Mouse (Mus musculus) spleen, adult 2 months (tissue): Measurements from ENCODE around the gene Zfp3.

Experiments
- CTCF ChIP-seq: fragments of 200-500 bp; IDR thresholded peaks from 2 replicates; pipeline ENCODE4 v1.5.1; 2011; ENCODE audit warnings: mild to moderate bottlenecking, inconsistent platforms; ENCODE audit not compliant: insufficient read depth, insufficient read length, insufficient replicate concordance; ENCODE audit errors: extremely low read depth
- POLR2A ChIP-seq: fragments of 200-500 bp; IDR thresholded peaks from 2 replicates; pipeline ENCODE4 v1.6.1; 2011; ENCODE audit warnings: low read depth, low read length, inconsistent platforms

- TF ChIP-seq CTCF (peak; percentile 31; the same call in 1 of the 2 replicates), POLR2A (no peak)
Observed at GRCm38 (mm10) chr11:70815498-70816078, 51.6 kb downstream of the Zfp3 start.
